Mouse (Mus musculus) embryo, embryonic 9.5 days (tissue): Measurements from ENCODE around the gene Dnlz.

Experiments used
- DNase-seq: peaks from one replicate; pipeline ENCODE4 v3.0.0-alpha.2; 2017; ENCODE audit errors: extremely low spot score

Gene Dnlz

DNA sequence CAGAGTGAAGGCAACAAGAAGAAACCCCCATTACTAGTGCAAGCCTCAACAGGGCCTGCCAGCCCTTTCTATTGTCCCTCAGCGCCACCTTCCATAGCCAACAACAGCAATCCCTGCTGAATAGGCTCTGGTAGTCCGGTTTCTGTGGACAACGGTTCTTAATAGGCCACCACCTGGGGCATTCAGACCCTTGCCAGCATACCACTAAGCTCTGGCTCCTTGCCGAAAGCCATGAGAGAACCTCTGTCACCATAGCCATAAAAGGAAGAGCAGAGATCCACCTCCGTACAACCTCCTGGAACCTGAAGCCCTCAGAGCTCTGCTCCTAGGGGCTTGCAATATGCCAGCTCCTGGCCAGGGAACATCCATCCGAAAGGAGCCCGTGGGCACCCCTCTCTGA, 52.6 kb downstream of the Dnlz start:
- DNase-seq: no peak

DNA sequence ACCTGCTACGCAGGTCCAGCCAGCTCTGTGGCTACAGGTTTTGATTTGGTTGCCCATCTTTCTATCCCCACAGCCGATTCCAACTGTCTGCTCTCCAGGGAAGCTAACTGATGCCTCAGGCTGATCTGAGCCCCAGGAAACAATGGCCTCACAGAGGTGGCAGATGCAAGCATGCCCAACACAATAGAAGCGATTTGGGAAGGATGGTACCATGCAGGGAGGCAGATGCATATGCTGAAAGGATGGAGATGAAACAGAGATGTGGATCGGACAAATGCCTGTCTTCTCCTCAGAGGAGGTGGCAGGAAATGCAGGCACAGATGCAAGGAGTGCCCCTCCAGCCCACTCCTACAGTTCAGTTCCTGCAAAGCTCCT, 53.1 kb downstream of the Dnlz start:
- DNase-seq: no peak

- DNase-seq: no peak
These were observed 53.6 kb downstream of the Dnlz start for GRCm38 (mm10) chr2:26298208-26298855.
